Mouse (Mus musculus) cerebellum, adult 2 months (tissue): ENCODE measurements at regions not wholly inside any gene's neighbourhood (a gene's known extent, or its start where the extent isn't known, plus 50 kb on each side); places are given as distances from the start of the nearest gene placed in this dataset.

ENCODE experiments used
- CTCF ChIP-seq: fragments of 200-500 bp; IDR thresholded peaks from 2 replicates; pipeline ENCODE4 v1.5.1; 2011; ENCODE audit warnings: low read depth, mild to moderate bottlenecking, control low read depth, low read length, moderate library complexity, borderline replicate concordance; ENCODE audit not compliant: insufficient read depth
- POLR2A ChIP-seq: fragments of 200-500 bp; IDR thresholded peaks from 2 replicates; pipeline ENCODE4 v1.6.1; 2011; ENCODE audit warnings: low read length, control low read depth, borderline replicate concordance; ENCODE audit not compliant: insufficient read depth

DNA sequence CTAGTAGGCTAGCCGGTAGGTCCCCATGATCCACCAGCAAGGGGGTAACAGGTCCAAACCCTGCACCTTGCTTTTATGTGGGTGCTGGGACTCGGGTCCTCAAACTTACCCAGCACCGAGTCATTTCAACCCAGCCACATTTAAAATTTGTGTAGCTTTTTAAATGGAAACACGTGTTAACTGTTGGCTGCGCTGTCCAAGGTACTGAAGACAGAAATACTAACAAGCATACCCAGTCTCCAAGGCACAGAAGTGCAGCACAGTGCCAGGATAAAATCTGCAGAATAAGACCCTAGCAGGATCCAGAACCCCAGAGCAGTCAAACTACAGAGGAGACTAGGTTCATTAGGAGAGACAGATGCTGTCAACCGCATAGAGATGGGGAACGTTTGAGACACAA is 122.6 kb upstream of the Srrm4 start:
- TF ChIP-seq CTCF (no peak), POLR2A (no peak)
